Mouse (Mus musculus) kidney, adult 18-20 months (tissue): Measurements from ENCODE around the gene Gm10282.

Experiments used
- DNase-seq: peaks from one replicate; pipeline ENCODE4 v3.0.0; 2021

Gm10282 gene

DNA sequence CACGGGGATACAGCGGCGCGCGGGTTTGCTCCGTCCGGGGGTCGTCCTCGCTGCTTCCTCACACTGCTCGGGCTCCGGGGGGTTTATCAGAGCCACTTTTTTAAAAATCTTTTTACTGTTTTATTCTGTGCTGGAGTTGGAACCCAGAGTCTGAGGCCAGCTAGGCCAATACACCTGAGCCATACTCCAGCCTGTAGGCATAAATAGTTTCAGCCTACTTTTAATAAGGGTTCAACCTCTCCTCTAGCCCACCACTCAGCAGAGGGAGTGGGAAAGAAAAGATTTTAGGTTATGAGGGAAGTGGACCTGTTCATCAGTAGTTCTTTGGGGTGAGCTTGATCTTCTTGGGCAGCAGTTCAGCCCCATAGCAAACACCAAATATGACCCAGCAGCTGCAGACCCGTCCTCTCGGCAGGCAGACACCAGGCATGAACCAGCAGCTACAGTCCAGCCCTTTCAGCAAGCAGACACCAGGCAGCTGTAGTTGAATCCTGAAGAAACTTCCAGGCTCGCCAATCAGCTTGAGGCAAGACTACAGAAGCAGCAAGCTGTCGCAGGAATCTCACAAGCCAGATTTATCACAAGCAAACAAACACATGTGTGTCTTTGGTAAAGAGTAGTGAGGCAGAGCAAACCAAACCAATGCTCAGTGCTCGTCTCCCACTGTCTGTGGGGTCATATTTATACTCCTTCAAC is at the start of gene Gm10282:
Gm10282 (minus strand) TSS at position 51 of the 696 bp plus-strand sequence.
- no peak for DNase-seq

- peak; percentile 66 for DNase-seq
Observed at GRCm38 (mm10) chr8:72354272-72354671, 49.2 kb upstream of the Gm10282 start.

GRCm38 (mm10) chr8:72353700-72354045 is 48.6 kb upstream of the Gm10282 start:
- no peak for DNase-seq

GRCm38 (mm10) chr8:72352951-72353699 is 48.1 kb upstream of the Gm10282 start:
- peak; percentile 62 for DNase-seq

DNA sequence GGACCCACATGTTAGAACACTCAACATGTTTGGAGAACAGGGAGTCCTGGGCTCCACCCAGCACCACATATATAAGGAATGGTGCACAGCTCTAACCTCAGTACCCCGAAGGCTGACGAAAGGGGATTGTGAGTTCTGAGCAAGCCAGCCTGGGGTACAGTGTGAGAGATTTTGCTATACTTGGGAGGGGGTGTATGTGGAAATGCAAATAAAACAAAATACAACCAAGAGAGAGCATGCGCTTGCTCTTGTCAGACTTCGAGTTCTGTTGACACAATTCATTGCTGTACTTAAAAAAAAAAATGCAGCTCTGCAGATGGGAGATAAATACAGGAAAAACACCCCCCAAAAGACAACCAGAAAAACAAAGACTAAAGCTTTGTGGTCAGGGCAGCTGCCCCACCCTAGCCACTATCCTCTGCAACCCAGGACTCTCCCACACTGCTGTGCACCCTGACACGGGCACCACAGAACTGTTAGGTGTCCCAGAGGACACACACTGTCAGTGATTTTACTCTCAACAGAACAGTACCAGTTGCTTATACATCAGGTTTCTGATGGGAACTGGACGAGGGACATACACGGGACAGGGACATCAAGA is 46.4 kb upstream of the Gm10282 start:
- no peak for DNase-seq

GRCm38 (mm10) chr8:72350727-72351126 is 45.7 kb upstream of the Gm10282 start:
- DNase-seq, result no peak

- DNase-seq, result no peak
Observed at GRCm38 (mm10) chr8:72349838-72350237, 44.8 kb upstream of the Gm10282 start.

DNA sequence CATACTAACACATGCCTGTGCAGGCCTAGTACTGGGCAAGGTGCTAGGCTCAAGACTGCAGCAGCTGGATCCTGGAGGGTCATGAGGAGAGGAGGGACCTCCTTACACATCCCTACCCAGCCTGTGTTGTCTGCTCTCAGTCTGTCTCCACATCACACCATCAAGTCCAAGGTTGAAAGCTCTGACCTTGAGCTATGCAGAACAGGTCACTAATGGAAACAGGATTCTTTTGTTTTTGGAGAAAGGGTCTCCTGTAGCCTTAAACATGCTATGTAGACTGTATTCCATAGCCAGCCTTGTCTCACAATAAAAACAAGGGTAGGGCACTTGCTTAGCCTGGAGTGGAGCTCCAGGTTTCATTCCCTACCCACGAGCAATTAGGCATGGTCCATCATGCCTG is 43.9 kb upstream of the Gm10282 start:
- DNase-seq, result no peak

DNA sequence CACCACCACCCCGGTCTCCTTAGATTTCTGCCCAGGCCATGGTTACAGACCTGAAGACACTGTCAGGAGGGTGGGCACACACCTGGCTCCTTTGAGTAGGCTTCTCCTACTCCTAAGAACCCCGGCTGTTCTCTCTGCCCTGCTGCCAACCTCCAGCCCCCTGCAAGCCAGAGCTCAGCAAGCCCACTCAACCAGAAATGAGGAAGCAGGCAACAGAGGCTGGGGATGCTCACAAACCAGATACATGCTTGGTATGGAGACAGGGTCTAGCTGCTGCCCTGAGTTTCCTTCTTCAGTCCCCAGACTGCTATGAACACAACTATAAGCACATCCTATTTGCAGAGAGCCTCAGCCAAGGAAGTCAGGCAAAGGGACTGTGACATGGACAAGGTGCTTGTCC is 43.1 kb upstream of the Gm10282 start:
- no peak for DNase-seq

GRCm38 (mm10) chr8:72347553-72347952 is 42.5 kb upstream of the Gm10282 start:
- no peak for DNase-seq

DNA sequence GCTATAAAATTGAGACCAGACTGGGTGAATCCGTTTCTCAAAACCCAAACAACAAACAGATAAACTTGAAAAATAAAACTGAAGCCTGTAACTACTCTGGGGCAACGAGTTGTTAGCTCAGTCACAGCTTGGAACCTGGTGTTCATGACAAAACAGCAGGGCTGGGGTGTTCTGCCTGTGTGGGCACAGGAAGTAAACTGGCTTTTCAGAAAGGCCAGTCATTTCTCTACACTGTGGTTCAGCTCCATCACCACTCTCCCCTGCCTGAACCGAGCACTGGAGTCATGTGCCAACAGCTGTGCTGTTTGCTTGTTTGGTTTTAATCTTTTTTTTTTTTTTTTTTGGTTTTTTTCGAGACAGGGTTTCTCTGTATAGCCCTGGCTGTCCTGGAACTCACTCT is 38.7 kb upstream of the Gm10282 start:
- DNase-seq, result no peak

DNA sequence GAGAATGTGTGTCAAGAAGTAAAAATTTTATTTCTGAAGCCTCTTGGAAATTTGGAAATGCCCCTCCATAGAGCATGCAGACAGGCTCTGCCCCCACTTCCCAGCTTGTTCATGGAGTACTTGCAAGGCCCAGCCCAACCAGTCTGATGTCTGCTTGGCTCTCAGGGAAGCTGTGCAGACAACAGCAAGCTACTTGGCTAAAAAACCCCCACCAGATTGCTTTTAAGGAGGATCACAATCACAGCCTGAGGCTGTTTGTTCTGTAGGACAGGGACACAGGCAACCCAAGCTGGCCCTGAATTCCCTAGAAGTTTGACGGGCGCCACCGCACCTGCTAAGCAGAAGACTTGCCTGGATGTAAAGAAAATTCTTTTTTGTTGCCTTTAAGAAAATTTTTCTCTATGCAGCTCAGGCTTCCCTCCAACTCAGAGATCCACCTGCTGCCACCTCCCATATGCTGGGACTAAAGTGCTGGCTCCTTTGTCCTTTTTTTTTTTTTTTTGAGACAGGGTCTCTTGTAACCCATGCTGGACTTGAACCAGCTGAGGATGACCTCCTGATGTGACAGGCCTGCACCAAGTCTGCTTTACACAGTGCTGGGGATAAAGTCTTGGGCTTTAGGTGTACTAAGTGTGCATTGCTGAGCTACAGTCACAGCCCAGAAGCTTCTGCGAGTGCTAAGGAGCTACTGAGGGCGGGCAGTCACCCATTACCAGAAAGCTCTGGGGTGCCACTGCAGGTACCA is 37.7 kb upstream of the Gm10282 start:
- no peak for DNase-seq

- DNase-seq, result peak; percentile 17
Observed at GRCm38 (mm10) chr8:72337034-72337433, 32.0 kb upstream of the Gm10282 start.

DNA sequence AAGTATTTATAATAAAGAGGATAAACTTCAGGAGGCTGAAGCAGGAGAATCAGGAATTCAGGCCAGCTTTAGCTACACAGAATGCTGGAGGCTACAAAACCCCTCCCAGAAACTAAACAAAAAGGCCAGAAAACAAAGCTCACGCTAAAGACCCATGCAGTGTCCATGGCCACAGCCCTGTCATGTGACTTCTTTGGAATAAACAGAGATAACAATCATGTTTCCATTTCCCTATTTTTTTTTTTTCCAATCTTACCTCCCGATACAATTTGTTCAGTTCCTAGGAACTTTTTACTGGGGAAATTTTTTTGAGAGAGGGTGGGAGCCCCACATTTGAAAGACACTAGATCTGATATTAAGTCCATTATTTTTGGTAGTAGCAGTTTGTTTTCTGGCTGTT is 31.2 kb upstream of the Gm10282 start:
- DNase-seq, result no peak

DNA sequence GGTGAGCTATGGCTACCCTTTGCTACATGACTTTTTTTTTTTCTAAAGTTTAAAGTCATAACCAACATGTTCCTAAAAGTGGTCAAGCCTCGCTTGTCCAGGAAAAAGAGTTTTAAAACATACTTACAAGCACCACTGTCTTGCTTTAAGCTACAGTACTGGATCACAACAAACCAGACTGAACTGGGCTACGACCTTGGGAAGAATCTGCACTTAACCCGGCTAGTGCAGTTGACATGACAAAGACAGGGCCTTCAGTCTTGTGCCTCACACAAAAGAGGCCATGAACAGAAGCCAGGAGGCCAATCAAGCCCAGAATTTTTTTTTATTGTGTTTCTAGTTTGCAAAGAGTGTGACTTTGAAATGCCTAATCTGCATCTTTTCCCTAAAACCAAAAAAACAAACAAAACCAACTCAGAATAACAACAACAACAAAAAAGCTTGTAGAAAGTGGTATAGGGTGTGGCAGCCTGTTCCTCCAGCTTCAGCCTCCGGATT is 29.1 kb upstream of the Gm10282 start:
- no peak for DNase-seq

GRCm38 (mm10) chr8:72333429-72334143 is 28.5 kb upstream of the Gm10282 start:
- no peak for DNase-seq

DNA sequence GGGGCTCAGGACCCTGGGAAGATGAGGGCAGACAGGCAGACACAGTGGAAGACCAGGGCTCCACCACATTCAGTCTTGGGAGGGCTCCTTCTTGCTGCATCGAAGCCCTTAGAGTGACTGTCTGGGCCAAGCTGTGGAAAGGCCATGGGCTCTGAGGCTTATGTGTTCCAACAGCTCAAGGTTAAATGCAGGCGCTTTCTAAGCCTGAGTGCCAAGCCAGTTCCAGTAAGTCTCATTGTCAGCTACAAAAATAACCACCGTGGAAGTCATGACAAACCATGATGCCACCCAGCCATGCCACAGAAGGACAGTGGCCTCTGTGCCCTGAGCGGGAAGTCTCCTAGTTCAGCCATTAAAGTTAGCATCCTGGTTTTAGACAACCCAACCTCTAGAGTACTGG is 26.6 kb upstream of the Gm10282 start:
- DNase-seq, result no peak

- DNase-seq, result no peak
Observed at GRCm38 (mm10) chr8:72330806-72331516, 25.9 kb upstream of the Gm10282 start.

DNA sequence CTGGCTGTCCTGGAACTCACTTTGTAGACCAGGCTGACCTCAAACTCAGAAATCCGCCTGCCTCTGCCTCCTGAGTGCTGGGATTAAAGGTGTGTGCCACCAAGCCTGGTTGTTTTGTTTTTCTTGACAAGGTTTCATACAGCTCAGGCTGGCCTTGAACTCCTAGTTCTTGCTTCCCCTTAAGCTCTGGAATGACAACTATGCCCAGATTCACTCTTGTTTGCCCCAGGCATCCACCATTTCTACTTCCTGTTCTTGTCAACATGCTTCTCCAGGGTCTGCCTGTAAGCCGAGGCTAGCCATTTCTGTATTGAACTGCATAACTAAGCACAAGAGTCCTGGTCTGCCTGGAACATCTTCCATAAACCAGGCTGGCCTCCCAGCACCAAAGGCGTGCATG is 24.1 kb upstream of the Gm10282 start:
- no peak for DNase-seq

- no peak for DNase-seq
Observed at GRCm38 (mm10) chr8:72324708-72325107, 19.6 kb upstream of the Gm10282 start.

- no peak for DNase-seq
Observed at GRCm38 (mm10) chr8:72324036-72324706, 19.1 kb upstream of the Gm10282 start.
